Mouse (Mus musculus) c-Kit-positive CD71-positive TER-119-positive erythroid progenitor cells, embryonic 14.5 days (primary cell): ENCODE results near the gene Slc28a1.

Source experiments
- DNase-seq: peaks from one replicate; pipeline ENCODE4 v3.0.0-alpha.2; 2013; ENCODE audit warnings: low spot score

Slc28a1 gene

DNA sequence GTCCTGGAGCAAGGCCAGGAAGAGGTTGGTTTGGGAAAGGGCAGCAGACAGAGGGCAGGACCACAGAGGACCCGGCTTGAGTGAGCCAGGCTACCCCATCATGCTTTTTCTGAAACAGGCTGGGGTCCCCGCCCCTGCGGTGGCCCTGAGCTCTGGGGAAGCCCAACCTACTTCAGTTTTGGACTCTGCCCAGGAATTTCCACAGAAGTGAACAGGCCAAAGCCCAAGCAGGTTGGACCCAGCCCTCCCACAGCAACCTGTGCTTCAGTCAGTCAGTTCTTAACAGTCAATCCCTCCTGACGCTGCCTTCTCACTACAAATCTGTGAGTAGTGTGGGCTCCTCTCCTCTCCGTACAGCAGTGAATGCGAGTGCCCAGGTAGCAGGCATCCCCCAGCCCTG, at the start of gene Slc28a1:
Slc28a1 (plus strand) TSS at position 245 of the 400 bp plus-strand sequence.
- no peak for DNase-seq

DNA sequence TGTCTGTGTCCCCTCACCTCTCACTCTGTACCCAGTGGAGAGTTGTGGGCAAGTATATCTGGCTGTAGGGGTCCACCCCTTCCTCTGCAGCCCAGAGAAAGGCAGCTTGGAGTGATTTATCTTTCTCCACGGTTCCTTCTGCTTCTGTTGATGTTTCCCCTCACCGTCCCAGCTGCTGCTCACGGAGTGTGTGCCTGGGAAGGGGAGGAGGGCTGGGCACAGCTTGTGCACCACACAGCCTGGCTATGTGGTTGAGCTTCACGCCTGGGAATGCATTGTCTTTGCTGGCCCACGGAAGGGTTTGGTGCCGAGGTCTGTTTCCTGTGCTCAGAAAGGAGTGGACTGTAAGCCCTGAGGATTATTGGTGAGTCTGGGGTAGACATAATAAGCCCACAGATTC, 47.9 kb upstream of the Slc28a1 start:
- DNase-seq, result no peak

DNA sequence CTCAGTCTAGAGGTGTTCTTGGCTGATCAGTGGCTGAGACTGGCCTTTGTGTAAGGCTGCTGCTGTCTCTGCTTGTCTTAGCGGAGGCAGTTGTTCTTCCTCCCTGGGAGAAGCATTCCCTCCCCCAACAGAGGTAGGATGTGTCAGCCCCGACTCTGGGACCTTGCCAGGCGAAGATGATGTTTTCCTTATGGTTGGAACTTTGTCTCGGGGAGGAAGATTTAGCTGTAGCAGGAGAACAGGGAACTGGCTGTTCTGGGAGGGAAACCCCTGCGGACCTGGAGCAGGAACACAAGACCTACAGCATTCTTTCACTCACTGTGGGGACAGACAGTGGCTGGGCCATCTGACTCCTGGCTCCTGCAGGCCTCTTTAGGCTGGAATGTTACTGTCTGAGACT, 42.1 kb upstream of the Slc28a1 start:
- DNase-seq, result no peak

DNA sequence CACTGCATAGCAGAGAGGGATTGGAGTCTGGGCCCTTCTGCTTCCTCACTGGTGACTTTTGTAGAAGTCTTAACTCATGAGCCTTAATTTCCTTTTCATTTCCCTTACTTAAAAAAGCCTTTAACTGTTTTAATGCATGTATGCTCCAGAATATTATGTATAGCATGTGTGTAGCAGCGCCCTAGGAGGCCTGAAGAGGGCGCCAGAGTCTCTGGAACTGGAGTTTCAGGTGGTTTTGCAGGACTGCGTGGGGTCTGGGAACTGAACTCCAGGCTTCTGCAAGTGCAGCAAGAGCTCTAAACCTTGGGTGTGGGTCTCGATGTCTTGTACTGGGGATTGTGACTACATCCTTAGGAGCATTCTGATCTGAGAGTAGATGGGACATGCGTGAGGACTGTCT, 41.3 kb upstream of the Slc28a1 start:
- DNase-seq, result no peak

DNA sequence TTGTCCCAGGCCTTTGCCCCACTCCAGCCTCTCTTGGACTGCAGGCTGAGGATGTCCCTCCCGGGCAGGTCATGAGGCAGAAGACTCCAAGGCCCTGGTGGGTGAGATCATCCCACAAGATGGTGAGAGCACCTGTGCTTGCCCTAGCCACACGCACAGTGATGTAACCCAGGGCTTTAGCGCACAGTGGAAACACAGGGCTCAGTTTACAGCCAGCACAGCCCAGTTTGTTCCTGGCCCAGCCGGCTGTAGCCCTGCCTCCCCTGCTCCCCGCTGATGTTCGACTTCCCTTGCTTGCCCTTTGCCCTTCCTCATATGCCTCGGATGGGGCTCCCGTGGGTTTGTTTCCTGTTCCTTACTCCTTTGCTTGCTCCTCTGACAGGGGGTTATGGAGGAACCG, 40.1 kb upstream of the Slc28a1 start:
- no peak for DNase-seq

DNA sequence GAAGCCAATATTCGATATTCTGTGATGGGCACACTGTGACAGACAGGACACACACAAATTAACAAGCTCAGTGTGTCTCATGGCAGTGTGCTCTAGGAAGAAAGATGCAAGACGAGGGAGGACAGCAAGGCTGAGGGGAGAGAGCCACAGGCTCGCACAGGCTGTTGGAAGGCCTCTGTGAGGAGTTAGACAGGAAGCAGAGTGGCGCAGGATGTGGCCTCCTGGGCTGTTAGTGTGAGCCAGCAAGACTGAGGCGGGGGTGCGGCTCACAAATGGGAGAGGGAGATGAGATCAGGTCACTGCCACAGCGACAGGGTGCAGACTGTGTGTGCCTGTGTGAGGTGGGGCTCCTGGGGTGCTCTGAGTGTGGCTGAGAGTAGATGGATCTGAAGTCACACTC, 39.3 kb upstream of the Slc28a1 start:
- no peak for DNase-seq

DNA sequence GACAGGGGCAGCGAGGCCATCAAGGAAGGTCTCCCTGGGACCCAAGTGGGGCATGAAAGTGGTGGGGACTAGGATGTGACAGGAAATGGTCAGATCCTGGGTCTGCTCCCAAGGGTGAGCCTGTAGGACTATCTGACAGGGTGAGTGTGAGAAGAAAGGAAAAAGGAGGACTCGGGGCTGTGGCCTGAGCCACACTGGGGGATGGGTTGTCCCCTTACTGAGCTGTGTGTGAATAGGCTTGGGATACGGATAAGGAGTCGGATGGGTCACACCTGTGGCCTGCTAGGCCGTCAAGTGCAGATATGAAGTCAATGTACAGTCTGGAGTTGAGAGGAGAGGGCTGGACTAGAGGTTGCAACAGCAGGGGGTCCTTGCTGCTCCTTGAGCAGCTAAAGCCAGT, 38.9 kb upstream of the Slc28a1 start:
- DNase-seq, result no peak

DNA sequence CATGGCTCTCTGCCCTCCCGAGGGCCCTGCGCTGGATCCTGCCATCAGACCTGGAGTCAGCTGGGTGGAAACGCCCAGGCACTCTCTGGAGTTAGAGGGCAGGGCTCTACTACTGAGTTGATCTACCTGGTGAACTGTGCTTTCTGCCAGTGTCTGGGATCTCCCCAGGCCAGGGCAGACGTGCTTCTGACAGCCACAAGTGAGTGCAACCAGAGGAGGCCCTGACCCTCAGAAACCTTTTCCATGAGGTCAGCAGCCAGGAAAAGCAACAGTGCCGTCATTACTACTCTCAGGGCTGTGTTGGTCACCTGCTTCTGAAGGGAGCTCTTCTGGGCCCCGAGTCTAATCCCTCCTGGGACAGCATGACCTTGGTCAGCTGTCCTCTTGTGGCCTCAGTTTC, 37.6 kb upstream of the Slc28a1 start:
- DNase-seq, result no peak

DNA sequence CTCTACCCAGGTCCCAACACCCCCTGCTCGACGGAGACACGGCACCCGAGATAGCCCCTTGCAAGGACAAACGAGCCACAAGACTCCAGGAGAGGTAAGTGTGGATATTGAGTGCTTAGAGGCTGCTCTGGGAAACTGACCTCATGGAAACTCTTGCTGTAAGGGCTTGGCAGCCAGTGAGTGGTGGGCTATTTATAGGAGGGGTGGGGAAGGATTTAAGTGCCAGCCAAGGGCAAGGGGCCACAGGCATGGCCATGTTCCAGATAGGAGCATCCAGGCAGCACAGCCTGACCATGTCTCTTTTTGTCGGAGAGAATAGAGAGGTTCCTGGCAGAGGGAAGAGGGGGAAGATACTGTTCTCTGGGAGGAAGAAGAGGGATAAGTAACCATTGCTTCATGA, 35.9 kb upstream of the Slc28a1 start:
- no peak for DNase-seq

DNA sequence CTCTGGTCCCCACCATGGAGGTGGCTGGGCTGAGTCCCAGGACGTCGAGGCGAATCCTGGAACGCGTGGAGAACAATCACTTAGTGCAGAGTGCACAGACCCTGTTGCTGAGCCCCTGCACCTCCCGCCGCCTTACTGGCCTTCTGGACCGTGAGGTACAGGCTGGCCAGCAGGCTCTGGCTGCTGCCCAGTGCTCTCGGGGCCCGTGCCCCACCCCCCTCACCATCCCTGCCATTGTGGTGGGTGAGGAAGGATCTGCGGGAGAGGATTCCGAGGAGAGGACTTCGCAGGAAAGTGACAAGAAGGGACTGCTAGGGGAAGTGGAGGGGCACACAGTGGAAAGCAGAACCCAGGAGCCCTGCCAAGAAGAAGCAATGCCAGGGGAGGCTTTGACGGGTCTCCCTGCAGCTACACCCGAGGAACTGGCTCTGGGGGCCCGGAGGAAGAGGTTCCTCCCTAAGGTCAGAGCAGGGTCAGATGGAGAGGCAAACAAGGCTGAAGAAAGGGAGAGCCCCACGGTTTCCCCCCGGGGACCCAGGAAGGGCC, 21.1 kb upstream of the Slc28a1 start:
- no peak for DNase-seq

DNA sequence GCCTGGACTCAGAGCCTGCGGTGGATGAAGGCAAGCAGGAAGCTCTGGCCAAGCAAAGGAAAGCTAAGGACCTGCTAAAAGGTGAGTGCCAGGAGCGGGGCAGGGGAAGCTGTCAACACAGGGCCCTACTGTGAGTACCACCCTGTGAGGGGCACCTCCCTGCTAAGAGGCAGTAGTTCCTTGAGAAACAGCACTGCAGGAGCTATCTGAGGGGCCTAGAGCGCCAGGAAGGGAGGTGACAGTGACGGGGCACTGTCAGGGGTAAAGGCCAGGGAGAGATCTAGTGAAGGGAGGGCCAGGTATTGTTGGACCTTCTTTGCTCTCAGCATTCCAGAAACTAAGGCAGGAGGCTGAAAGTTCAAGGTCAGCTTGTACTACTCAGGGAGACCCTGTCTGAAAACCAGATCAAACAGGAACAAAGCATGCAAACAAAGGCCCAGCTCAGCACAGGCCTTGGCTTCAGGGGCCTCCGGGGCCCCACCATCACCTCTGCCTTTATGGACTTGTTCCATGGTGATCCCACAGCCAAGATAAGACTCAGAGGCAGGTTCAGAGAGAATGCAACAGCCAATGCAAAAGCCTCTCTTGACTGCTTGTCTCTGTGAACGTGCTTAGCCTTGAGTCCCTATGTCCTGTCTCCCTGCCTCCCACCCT, 20.4 kb upstream of the Slc28a1 start:
- no peak for DNase-seq

DNA sequence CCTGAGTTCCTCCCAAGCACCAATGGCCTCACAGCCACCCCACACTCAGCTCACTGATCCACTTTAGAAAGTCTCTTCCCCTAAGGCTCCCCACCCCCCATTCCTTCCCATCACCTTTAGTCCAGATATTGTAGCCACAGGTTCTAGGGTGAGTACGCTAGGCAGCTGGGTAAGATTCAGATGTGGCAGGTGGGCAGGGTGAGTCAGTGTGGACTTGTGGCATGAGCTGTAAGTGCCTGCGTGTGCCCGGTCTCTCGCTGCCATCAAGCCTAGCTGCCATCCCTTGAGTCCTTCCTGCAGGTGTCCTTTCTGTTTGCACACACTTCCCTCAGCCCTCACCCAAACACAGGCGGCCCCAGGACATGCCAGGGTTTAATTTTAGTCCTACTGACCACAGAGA, 14.3 kb upstream of the Slc28a1 start:
- DNase-seq, result no peak

DNA sequence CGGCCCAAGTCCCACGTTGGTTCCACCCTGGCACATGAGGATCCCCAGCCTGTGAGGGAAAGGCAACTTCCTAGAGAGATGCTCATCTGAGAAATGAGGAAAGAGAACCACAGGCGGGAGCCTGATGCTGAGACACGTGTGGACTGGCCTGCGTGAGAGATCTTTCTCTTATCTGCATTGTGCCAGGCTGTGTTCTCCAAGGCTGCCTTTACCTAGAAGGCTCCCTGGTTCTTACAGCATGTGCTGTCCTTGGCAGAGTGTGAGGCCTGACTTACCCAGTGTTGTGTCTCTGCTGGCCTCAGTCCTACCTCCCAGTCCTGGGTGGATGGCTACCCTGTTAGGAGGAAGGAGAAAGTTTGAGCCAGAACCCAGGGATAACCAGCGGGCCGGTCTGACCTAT, 11.7 kb upstream of the Slc28a1 start:
- no peak for DNase-seq

DNA sequence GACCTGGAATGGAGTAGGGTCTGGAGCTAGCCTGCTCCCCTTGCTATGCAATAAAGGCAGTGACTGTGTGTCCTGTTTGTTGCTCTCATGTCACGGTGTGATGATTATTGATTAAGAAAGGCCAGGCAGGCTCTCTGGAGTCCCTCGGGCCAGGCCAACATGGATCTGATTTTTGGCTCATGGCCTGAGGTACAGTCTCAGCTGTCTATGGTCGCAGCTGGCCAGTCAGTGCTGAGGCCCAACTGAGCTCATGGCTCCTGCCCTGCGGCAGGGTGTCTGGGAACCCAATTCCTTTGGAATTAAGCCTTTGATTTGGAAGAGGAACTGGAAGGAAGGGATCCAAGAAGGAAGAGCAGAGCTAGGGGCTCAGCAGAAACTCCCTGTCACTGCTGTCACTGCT, 9.1 kb upstream of the Slc28a1 start:
- no peak for DNase-seq

DNA sequence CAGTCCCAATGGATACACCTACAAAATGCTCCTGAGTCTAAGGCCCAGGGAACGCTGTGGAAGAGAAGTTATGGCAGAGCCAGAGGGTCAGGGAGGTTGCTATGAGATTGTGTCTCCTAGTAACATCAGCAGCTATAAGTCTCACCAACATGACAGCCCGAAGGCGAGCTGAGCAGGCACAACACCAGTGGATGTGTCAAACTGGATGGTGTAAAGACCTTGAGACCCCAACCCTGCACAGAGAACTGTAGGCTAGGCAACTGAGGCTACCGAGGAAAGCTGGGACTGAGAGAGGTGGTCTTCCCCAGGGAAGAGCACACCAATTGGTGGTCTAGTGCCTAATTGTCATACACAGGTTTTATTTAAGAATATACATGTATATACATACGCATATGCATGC, 6.4 kb upstream of the Slc28a1 start:
- DNase-seq, result no peak

DNA sequence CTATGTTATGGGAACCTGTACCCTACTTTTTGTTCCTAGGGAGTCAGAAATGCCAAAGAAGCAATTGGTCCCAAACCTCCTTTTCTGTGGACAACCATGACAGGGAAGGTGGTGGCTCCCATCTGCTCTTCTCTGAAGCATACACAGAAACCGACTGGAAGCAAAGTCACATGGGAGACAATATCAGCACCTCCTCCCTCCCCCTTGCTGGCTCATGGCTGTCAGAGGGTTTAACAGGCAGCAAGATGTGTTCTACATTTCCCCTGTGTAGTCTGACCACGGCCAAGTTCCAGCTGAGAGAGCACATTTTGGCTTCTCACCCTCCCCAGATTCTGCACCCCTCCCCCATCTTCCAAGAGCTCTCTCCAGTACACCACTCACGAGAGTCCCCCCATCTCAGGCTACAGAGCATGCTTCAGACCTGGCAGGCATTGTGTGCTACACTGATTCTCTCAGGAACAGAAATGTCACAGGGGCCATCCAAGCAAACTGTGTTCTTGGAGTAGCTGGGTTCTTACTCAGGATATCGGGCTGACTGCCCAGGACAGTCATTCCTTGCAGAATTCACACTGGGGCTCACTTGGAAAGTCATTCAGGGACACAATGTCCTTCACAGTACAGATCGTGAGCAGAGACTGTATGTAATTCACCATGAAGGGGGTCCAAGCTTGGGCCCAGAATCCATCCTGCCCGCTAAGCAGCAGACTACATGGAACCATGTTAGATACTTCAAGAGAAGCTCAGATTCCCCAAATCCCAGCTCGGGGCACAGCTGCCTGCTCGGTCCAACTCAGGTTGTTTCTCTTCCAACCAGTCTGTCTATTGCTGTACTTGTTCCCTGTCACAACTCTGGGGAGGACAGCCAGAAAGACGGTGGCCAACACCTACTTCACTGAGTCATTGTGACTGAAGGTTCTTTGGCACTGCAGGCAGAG, 4.6 kb upstream of the Slc28a1 start:
- no peak for DNase-seq

DNA sequence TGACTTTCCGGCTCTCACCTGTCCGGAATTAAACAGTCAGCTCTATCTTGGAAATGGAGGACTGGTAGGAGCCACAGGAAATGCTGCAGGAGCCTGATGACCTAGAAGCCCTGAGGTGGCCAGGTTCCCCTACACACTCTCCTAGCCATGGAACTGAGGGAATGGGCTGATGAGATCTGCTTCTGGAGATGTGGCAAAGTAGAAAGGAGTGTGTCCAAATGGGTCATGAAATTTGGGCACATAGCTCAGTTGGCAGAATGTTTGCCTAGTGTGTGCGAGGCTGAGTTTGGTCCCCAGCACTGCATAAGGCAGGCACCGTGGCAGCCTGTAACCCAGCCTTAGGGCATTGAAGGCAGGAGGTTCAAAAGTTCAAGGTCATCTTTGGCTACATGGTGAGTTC, 3.8 kb upstream of the Slc28a1 start:
- DNase-seq, result no peak

DNA sequence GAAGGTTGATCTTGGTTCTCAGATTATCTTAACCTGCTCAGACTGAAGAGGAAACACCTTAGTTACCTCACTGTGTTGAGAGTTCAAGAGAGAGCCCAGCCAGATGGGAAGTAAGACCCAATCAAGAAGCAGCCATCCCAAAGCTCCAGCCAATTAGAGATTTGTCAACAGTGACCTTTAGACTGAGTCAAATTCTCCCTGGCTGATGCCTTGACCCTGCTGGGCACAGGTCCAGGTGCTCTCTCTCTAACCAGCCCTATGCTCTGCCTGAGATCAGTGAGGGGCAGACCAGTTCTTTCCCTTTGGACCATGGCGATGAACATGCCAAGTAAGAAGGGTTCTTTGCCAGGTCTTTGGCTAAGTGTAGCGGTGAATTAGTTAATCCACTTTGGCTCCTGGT, 2.9 kb upstream of the Slc28a1 start:
- DNase-seq, result no peak

DNA sequence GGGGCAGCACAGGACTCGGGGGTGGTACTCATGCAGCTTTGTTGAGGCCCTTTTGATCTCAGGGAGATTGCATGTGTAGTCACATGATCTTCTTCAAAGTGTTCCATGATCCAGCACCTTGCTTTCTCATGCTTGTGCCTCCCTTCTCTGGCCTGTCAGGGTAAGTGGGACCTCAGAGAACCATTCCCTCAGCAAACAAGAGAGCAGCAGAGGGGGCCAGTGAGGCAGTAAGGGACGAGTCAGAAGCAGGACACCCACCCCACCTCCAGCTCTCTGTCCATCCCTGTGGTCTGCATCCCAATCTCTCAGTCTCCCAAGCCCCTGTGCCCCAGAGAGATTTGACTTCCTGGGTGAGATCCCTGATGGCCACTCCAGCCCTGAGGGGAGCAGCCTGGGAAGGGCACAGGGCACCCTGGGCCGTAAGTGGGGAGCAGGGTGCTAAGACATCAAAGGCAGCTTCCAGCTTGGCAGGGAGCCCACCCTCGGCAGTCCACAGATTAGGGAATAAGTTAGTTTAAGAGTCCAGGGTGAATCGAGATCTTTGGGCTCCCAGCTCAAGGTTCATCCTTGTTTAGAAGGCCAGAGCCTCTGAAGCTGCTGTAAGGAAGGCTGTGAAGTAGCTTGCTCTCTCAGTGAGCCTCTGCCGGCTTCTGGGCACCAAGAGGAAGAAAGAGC, 1.8 kb upstream of the Slc28a1 start:
- DNase-seq, result no peak

DNA sequence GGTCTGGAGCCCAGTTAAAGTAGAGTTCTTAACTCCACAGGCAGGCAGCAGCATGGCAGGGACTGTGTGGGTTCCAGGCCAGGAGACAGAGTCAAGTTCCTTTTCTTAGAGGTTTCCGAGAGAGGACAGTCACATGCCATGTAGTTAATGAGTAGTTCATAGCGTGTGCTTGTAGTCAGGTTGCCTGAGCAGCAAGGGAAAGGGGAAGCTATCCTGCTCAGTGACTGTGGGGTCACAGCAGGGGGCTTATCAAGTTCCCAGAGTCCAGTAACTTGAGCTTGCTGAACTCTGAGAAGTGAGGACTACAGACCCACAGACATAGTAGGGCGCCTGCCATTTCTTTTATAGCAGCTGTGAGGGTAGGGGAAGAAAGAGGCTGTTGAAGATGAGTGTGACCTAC, 6.5 kb downstream of the Slc28a1 start:
- DNase-seq, result no peak

DNA sequence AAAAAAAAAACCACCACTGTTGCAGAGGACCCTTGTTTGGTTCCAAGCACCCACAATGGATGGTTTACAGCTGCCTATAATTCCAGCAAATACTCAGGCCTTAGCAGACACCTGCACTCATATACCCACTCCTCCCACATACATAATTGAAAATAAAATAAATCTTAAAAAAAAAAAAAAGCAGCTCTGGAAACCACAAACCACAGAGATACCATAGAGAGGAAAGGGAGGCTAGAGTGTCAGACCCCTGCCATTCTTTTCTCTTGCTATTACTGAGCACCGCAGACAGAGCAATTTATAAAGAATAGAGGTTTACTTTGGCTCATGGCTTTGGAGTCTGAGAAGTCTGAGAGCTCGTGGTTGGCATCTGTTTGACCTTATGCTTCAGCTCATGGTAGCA, 8.2 kb downstream of the Slc28a1 start:
- no peak for DNase-seq

DNA sequence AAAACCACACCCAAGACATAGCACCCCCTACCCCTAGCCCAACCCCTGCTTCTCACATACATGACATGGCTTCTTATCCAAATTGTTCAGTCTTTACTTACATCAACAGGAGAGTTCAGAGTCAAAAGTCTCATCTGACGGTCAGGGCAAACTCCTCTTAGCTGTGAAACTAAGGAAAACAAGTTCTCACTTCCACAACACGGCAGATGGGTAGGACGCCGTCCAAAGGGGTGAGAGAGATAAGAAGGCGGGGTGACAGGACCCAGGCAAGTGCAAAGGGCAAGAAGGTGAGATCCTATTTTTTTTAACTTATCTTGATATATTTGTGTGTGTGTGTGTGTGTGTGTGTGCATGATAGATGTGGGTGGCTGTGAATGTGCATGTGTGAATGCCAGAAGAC, 9.0 kb downstream of the Slc28a1 start:
- no peak for DNase-seq

DNA sequence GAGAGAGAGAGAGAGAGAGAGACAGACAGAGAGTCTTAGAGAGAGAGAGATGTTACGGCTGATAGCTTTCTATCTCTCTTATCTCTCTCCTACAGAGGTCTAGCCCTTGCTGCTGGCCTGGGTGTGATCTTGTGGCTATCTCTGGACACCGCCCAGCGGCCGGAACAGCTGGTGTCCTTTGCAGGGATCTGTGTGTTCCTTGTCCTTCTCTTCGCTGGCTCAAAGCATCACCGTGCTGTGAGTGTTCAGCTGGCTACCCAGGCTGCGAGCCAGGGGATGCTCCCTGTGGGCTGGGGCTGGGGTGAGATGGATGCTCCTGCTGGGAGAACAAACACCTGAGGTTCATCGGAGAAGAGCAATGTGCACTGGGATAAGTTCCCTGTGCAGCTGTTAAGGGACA, 10.2 kb downstream of the Slc28a1 start:
- peak; percentile 54 for DNase-seq
